Mouse (Mus musculus) G1E (cell line): Measurements from ENCODE around the gene Zmym4.

Experiments
- CTCF ChIP-seq: IDR thresholded peaks from 2 replicates; pipeline ENCODE4 v1.5.1; 2012; ENCODE audit warnings: low read depth, low read length, inconsistent platforms, mixed read lengths
- GATA2 ChIP-seq: IDR thresholded peaks from 2 replicates; pipeline ENCODE4 v1.6.1; 2012; ENCODE audit warnings: low read depth, low read length, inconsistent platforms, borderline replicate concordance
- POLR2AphosphoS5 ChIP-seq: IDR thresholded peaks from 2 replicates; pipeline ENCODE4 v1.6.1; 2012; ENCODE audit warnings: low read depth, low read length, inconsistent platforms; ENCODE audit not compliant: insufficient replicate concordance

DNA sequence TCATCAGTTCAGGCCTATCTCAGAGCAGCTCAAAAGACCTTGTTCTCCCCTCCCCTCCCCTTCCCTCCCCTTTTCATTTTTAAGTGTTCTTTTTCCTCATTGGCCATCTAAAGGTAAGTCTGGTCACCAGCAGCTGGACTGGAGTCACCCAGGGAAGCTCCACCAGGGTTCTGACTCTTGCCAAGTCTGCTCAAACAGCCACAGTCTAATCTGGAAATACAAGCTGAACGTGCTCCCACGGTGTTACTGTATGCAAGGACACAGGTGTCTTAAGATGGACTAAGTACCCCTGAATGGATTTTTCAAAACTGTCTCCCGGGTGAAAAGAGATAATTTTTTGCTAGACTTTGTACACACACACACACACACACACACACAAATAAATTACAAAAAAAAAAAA lies 15.4 kb upstream of the Zmym4 start:
- TF ChIP-seq CTCF: no peak
- no peak for TF ChIP-seq GATA2
- TF ChIP-seq POLR2AphosphoS5: no peak
